Mouse (Mus musculus) midbrain, embryonic 11.5 days (tissue): ENCODE measurements around the gene Sst. TPM values are rescaled to one million over a fixed set of nuclear protein-coding genes. Genes with fewer than 3 reads are reported as not detected.

Source experiments
- ATAC-seq: fragments of 200-750 bp; cut with Nextera tagmentation; 2 replicates; pipeline ENCODE4 v1.8.0; 2017; ENCODE audit warnings: moderate TSS enrichment, moderate library complexity; ENCODE audit not compliant: low FRiP score
- DNase-seq: peaks from one replicate; pipeline ENCODE4 v3.0.0; 2015; ENCODE audit warnings: low spot score; ENCODE audit errors: missing footprints
- H3K27ac ChIP-seq: fragments of 300-500 bp; sonication (generic); 2 replicates; pipeline ENCODE4 v1.5.1; 2014; ENCODE audit warnings: low read depth, low read length
- H3K27me3 ChIP-seq: fragments of 300-500 bp; sonication (generic); 2 replicates; pipeline ENCODE4 v1.6.1; 2014; ENCODE audit warnings: mild to moderate bottlenecking, low read length, moderate library complexity, mixed read lengths; ENCODE audit not compliant: control insufficient read depth, insufficient read depth
- H3K36me3 ChIP-seq: fragments of 300-500 bp; sonication (generic); 2 replicates; pipeline ENCODE4 v1.6.1; 2014; ENCODE audit warnings: mild to moderate bottlenecking, low read length, moderate library complexity, mixed read lengths; ENCODE audit not compliant: control insufficient read depth, insufficient read depth
- H3K4me1 ChIP-seq: fragments of 300-500 bp; sonication (generic); 2 replicates; pipeline ENCODE4 v1.6.1; 2014; ENCODE audit warnings: low read length; ENCODE audit not compliant: control insufficient read depth, insufficient read depth
- H3K4me2 ChIP-seq: fragments of 300-500 bp; sonication (generic); 2 replicates; pipeline ENCODE4 v1.6.1; 2014; ENCODE audit warnings: mild to moderate bottlenecking, moderate library complexity
- H3K4me3 ChIP-seq: fragments of 300-500 bp; sonication (generic); 2 replicates; pipeline ENCODE4 v1.5.1; 2014; ENCODE audit warnings: low read depth, low read length
- H3K9ac ChIP-seq: fragments of 300-500 bp; sonication (generic); 2 replicates; pipeline ENCODE4 v1.6.1; 2014; ENCODE audit warnings: low read length
- H3K9me3 ChIP-seq: fragments of 300-500 bp; sonication (generic); 2 replicates; pipeline ENCODE4 v1.6.1; 2016; ENCODE audit warnings: low read length; ENCODE audit not compliant: control insufficient read depth
- WGBS: fragments of 180-500 bp; shearing (Covaris S2); extraction: QIAGEN DNeasy Blood & Tissue Kit; methylation state at CpG from one replicate; pipeline ENCODE4 v1.1.7; 2014; 5-methylcytosine and 5-hydroxymethylcytosine counted together
- polyA plus RNA-seq: library from polyadenylated mRNA; unstranded; fragments of >200 nt; fragmentation: Nextera tagmentation; extraction: Ambion mirVana; gene quantifications from 2 replicates; pipeline ENCODE4 v1.2.1, GENCODE M21; 2014

Gene Sst
- polyA plus RNA-seq, 1 experiment from 2014 or later = 35.8 TPM

GRCm38 (mm10) chr16:23897486-23897885 is 6.7 kb upstream of the Sst start:
- WGBS = 52% methylated on average over 5 of the region's 5 CpGs
- no peak for ATAC-seq
- no peaks in the 10 kb centered on the region for H3K27me3 ChIP-seq
- H3K4me3 ChIP-seq = no peak overlapping the region
- no peak overlapping the region for H3K9ac ChIP-seq
- 0 out of 2 replicates have a peak, but pooled peaks cover 3% of the 10 kb centered on the region for H3K4me1 ChIP-seq
- H3K9me3 ChIP-seq = no peaks in the 10 kb centered on the region
- H3K36me3 ChIP-seq = no peaks in the 10 kb centered on the region
- H3K4me2 ChIP-seq = peak overlapping the region; percentile 49; the same call in 1 of the 2 replicates
- H3K27ac ChIP-seq = no peak overlapping the region
- no peak for DNase-seq

- peaks cover 5% of the 10 kb centered on the region for H3K27me3 ChIP-seq
- ATAC-seq (no peak), DNase-seq (no peak)
- WGBS = 87% methylated on average over 3 of the region's 3 CpGs
- no peak overlapping the region for H3K9ac ChIP-seq
- no peaks in the 10 kb centered on the region for H3K9me3 ChIP-seq
- no peak overlapping the region for H3K4me3 ChIP-seq
- H3K4me1 ChIP-seq = 0 out of 2 replicates have a peak, but pooled peaks cover 3% of the 10 kb centered on the region
- H3K4me2 ChIP-seq = no peak overlapping the region
- H3K27ac ChIP-seq = no peak overlapping the region
- H3K36me3 ChIP-seq = no peaks in the 10 kb centered on the region
Measured at GRCm38 (mm10) chr16:23895135-23895534, 4.4 kb upstream of the Sst start.

GRCm38 (mm10) chr16:23890151-23890550 is 607 bp downstream of the Sst start:
- Histone ChIP-seq H3K4me1 (no peaks in the 10 kb centered on the region), H3K4me2 (peak overlapping the region; percentile 28), H3K9me3 (no peaks in the 10 kb centered on the region), H3K27ac (no peak overlapping the region), H3K27me3 (peaks cover 5% of the 10 kb centered on the region), H3K9ac (no peak overlapping the region), H3K36me3 (no peaks in the 10 kb centered on the region), H3K4me3 (no peak overlapping the region)
- ATAC-seq (no peak), DNase-seq (no peak)
- WGBS = 11% methylated on average over 9 of the region's 9 CpGs

GRCm38 (mm10) chr16:23887910-23888579 is 2.7 kb downstream of the Sst start:
- WGBS = 62% methylated on average over 10 of the region's 10 CpGs

GRCm38 (mm10) chr16:23885098-23885497 is 5.7 kb downstream of the Sst start:
- Histone ChIP-seq H3K4me1 (no peaks in the 10 kb centered on the region), H3K4me3 (no peak overlapping the region), H3K9ac (no peak overlapping the region), H3K27me3 (peaks cover under 1% of the 10 kb centered on the region; the same call in 1 of the 2 replicates), H3K27ac (no peak overlapping the region), H3K4me2 (no peak overlapping the region), H3K36me3 (no peaks in the 10 kb centered on the region), H3K9me3 (no peaks in the 10 kb centered on the region)
- 82% methylated on average over 12 of the region's 12 CpGs for WGBS
- DNase-seq = no peak
- no peak for ATAC-seq

More at GRCm38 (mm10) chr16:23887910-23888579, 2.7 kb downstream of the Sst start:
- H3K4me1 ChIP-seq = no peaks in the 10 kb centered on the region
- no peak overlapping the region for H3K4me2 ChIP-seq
- no peaks in the 10 kb centered on the region for H3K36me3 ChIP-seq
- no peak overlapping the region for H3K27ac ChIP-seq
- H3K9ac ChIP-seq = no peak overlapping the region
- DNase-seq (no peak), ATAC-seq (no peak)
- no peaks in the 10 kb centered on the region for H3K9me3 ChIP-seq
- H3K27me3 ChIP-seq = peaks cover 5% of the 10 kb centered on the region
- H3K4me3 ChIP-seq = no peak overlapping the region

- 62% methylated on average over 1 of the region's 1 CpGs for WGBS
Measured at GRCm38 (mm10) chr16:23855242-23855641, 35.5 kb downstream of the Sst start.

GRCm38 (mm10) chr16:23849720-23850119 is 41.0 kb downstream of the Sst start:
- Histone ChIP-seq H3K27ac (no peak overlapping the region), H3K4me2 (no peak overlapping the region), H3K36me3 (no peaks in the 10 kb centered on the region), H3K4me3 (no peak overlapping the region), H3K27me3 (no peaks in the 10 kb centered on the region), H3K4me1 (no peaks in the 10 kb centered on the region), H3K9me3 (no peaks in the 10 kb centered on the region), H3K9ac (no peak overlapping the region)
- DNase-seq (no peak), ATAC-seq (no peak)

More at GRCm38 (mm10) chr16:23855242-23855641, 35.5 kb downstream of the Sst start:
- Histone ChIP-seq H3K27me3 (no peaks in the 10 kb centered on the region), H3K9ac (no peak overlapping the region), H3K4me2 (no peak overlapping the region), H3K4me3 (no peak overlapping the region), H3K27ac (no peak overlapping the region), H3K4me1 (no peaks in the 10 kb centered on the region), H3K9me3 (no peaks in the 10 kb centered on the region), H3K36me3 (no peaks in the 10 kb centered on the region)
- ATAC-seq = no peak
- no peak for DNase-seq

- H3K4me1 ChIP-seq = no peaks in the 10 kb centered on the region
- no peak overlapping the region for H3K9ac ChIP-seq
- no peaks in the 10 kb centered on the region for H3K9me3 ChIP-seq
- no peak for DNase-seq
- no peak overlapping the region for H3K4me2 ChIP-seq
- no peak overlapping the region for H3K4me3 ChIP-seq
- no peak overlapping the region for H3K27ac ChIP-seq
- no peak for ATAC-seq
- no peaks in the 10 kb centered on the region for H3K27me3 ChIP-seq
- no peaks in the 10 kb centered on the region for H3K36me3 ChIP-seq
Measured at GRCm38 (mm10) chr16:23849176-23849575, 41.6 kb downstream of the Sst start.

GRCm38 (mm10) chr16:23844622-23845021 is 46.1 kb downstream of the Sst start:
- no peaks in the 10 kb centered on the region for H3K9me3 ChIP-seq
- H3K36me3 ChIP-seq = no peaks in the 10 kb centered on the region
- no peak for DNase-seq
- WGBS = 89% methylated on average over 7 of the region's 7 CpGs
- ATAC-seq = no peak
- H3K4me2 ChIP-seq = no peak overlapping the region
- H3K4me1 ChIP-seq = no peaks in the 10 kb centered on the region
- no peak overlapping the region for H3K4me3 ChIP-seq
- H3K27ac ChIP-seq = no peak overlapping the region
- H3K9ac ChIP-seq = no peak overlapping the region
- no peaks in the 10 kb centered on the region for H3K27me3 ChIP-seq
